Mouse (Mus musculus) kidney, adult 2 months (tissue): ENCODE results near the gene Ric8b.

Experiments
- CTCF ChIP-seq: fragments of 200-500 bp; conservative IDR thresholded peaks from 2 replicates; pipeline ENCODE4 v1.5.1; 2011; ENCODE audit warnings: low read depth, mild to moderate bottlenecking, control low read depth, low read length, moderate library complexity, mixed read lengths; ENCODE audit not compliant: insufficient read depth, insufficient read length
- POLR2A ChIP-seq: fragments of 200-500 bp; IDR thresholded peaks from one replicate; pipeline ENCODE4 v1.6.1; 2011; ENCODE audit warnings: low read depth, low read length, control low read depth

GRCm38 (mm10) chr10:84950384-84950783, 33.0 kb downstream of the Ric8b start:
- TF ChIP-seq POLR2A (no peak), CTCF (no peak)
